Mouse (Mus musculus) cerebellum, adult 2 months (tissue): ENCODE measurements around the gene Gm42674.

Experiments used
- CTCF ChIP-seq: fragments of 200-500 bp; IDR thresholded peaks from 2 replicates; pipeline ENCODE4 v1.5.1; 2011; ENCODE audit warnings: low read depth, mild to moderate bottlenecking, control low read depth, low read length, moderate library complexity, borderline replicate concordance; ENCODE audit not compliant: insufficient read depth
- POLR2A ChIP-seq: fragments of 200-500 bp; IDR thresholded peaks from 2 replicates; pipeline ENCODE4 v1.6.1; 2011; ENCODE audit warnings: low read length, control low read depth, borderline replicate concordance; ENCODE audit not compliant: insufficient read depth

GRCm38 (mm10) chr3:90581141-90581540 is 20.6 kb upstream of the Gm42674 start:
- no peak for TF ChIP-seq CTCF
- TF ChIP-seq POLR2A = no peak
